Mouse (Mus musculus) small intestine, adult 2 months (tissue): ENCODE results near the gene Gm6034. TPM values are rescaled to one million over a fixed set of nuclear protein-coding genes. Genes with fewer than 3 reads are reported as not detected.
A peak's percentile ranks its signal among the peaks of the same experiment; 100 is the strongest.
"Not testable (repeated sequence)": the region's sequence is repeated elsewhere in the genome, so short reads cannot be mapped to it uniquely, and the experiment has no call there.

Experiments used
- H3K27ac ChIP-seq: fragments of 200-500 bp; 2 replicates; pipeline ENCODE4 v1.5.1; 2012; ENCODE audit warnings: low read depth, low read length, control low read depth, inconsistent platforms; ENCODE audit not compliant: insufficient read depth
- H3K27me3 ChIP-seq: fragments of 200-500 bp; 2 replicates; pipeline ENCODE4 v1.6.1; 2012; ENCODE audit warnings: mild to moderate bottlenecking, moderate library complexity, low read length, inconsistent platforms; ENCODE audit not compliant: control insufficient read depth, insufficient read depth
- H3K36me3 ChIP-seq: fragments of 200-500 bp; 2 replicates; pipeline ENCODE4 v1.6.1; 2012; ENCODE audit warnings: mild to moderate bottlenecking, low read length, control low read depth, inconsistent platforms; ENCODE audit not compliant: control insufficient read depth, insufficient read depth
- H3K4me1 ChIP-seq: fragments of 200-500 bp; 2 replicates; pipeline ENCODE4 v1.6.1; 2012; ENCODE audit warnings: low read length, inconsistent platforms, mixed read lengths; ENCODE audit not compliant: control insufficient read depth, insufficient read depth, insufficient read length
- H3K4me3 ChIP-seq: fragments of 200-500 bp; 2 replicates; pipeline ENCODE4 v1.5.1; 2012; ENCODE audit warnings: low read depth, mild to moderate bottlenecking, control low read depth, inconsistent platforms, low read length, moderate library complexity
- CTCF ChIP-seq: fragments of 200-500 bp; IDR thresholded peaks from 2 replicates; pipeline ENCODE4 v1.5.1; 2012; ENCODE audit warnings: low read depth, mild to moderate bottlenecking, control low read depth, inconsistent platforms, low read length, moderate library complexity, mixed read lengths; ENCODE audit not compliant: insufficient replicate concordance, insufficient read length; ENCODE audit errors: extremely low read depth
- POLR2A ChIP-seq: fragments of 200-500 bp; IDR thresholded peaks from 2 replicates; pipeline ENCODE4 v1.6.1; 2012; ENCODE audit warnings: low read depth, mild to moderate bottlenecking, control low read depth, inconsistent platforms, low read length, moderate library complexity
- WGBS: fragments of 180-500 bp; shearing (Covaris S2); methylation state at CpG from one replicate; pipeline ENCODE4 v1.1.7; 2018; 5-methylcytosine and 5-hydroxymethylcytosine counted together
- polyA plus RNA-seq: library from polyadenylated mRNA; depleted of rRNA; stranded (reverse); fragments of >200 nt; gene quantifications from 2 replicates; pipeline ENCODE4 v1.2.3, GENCODE M21; 2012

Gene Gm6034
- polyA plus RNA-seq, 1 experiment, result not detected

GRCm38 (mm10) chr17:36022922-36023321 lies 19.8 kb upstream of the Gm6034 start:
- Histone ChIP-seq H3K27me3 (no peaks in the 10 kb centered on the region), H3K4me1 (peaks cover 22% of the 10 kb centered on the region), H3K36me3 (no peaks in the 10 kb centered on the region), H3K27ac (peak overlapping the region; percentile 62), H3K4me3 (no peak overlapping the region)
- WGBS, result 92% methylated on average over 6 of the region's 6 CpGs
- TF ChIP-seq CTCF, result no peak
- TF ChIP-seq POLR2A, result no peak

- 38% methylated on average over 9 of the region's 9 CpGs for WGBS
- TF ChIP-seq POLR2A (no peak; the same call in 1 of the 2 replicates), CTCF (no peak)
- Histone ChIP-seq H3K36me3 (no peaks in the 10 kb centered on the region), H3K27ac (peak overlapping the region; percentile 88), H3K4me3 (no peak overlapping the region), H3K4me1 (peaks cover 22% of the 10 kb centered on the region), H3K27me3 (no peaks in the 10 kb centered on the region)
Observed at GRCm38 (mm10) chr17:36023710-36024654, 18.8 kb upstream of the Gm6034 start.

- Histone ChIP-seq H3K27me3 (no peaks in the 10 kb centered on the region), H3K36me3 (peaks cover 4% of the 10 kb centered on the region; the same call in 1 of the 2 replicates), H3K4me3 (no peak overlapping the region), H3K4me1 (peaks cover 20% of the 10 kb centered on the region), H3K27ac (no peak overlapping the region)
- TF ChIP-seq POLR2A (no peak), CTCF (no peak)
- 91% methylated on average over 5 of the region's 5 CpGs for WGBS
Observed at GRCm38 (mm10) chr17:36025197-36025596, 17.6 kb upstream of the Gm6034 start.

GRCm38 (mm10) chr17:36025901-36026300 lies 16.9 kb upstream of the Gm6034 start:
- peaks cover 20% of the 10 kb centered on the region for H3K4me1 ChIP-seq
- 91% methylated on average over 4 of the region's 4 CpGs for WGBS
- no peaks in the 10 kb centered on the region for H3K27me3 ChIP-seq
- H3K4me3 ChIP-seq, result no peak overlapping the region
- TF ChIP-seq POLR2A (no peak), CTCF (no peak)
- peaks cover 7% of the 10 kb centered on the region for H3K36me3 ChIP-seq
- H3K27ac ChIP-seq, result no peak overlapping the region

- no peaks in the 10 kb centered on the region for H3K27me3 ChIP-seq
- 84% methylated on average over 4 of the region's 4 CpGs for WGBS
- no peak overlapping the region for H3K27ac ChIP-seq
- TF ChIP-seq POLR2A (no peak), CTCF (no peak)
- no peak overlapping the region for H3K4me3 ChIP-seq
- H3K36me3 ChIP-seq, result peaks cover 9% of the 10 kb centered on the region
- H3K4me1 ChIP-seq, result peaks cover 16% of the 10 kb centered on the region
Observed at GRCm38 (mm10) chr17:36027663-36028062, 15.1 kb upstream of the Gm6034 start.

- Histone ChIP-seq H3K36me3 (peaks cover 9% of the 10 kb centered on the region), H3K27me3 (no peaks in the 10 kb centered on the region), H3K4me1 (peaks cover 6% of the 10 kb centered on the region), H3K4me3 (no peak overlapping the region), H3K27ac (no peak overlapping the region)
- TF ChIP-seq CTCF (no peak), POLR2A (no peak)
- WGBS, result 90% methylated on average over 7 of the region's 7 CpGs
Observed at GRCm38 (mm10) chr17:36028879-36029619, 13.7 kb upstream of the Gm6034 start.

GRCm38 (mm10) chr17:36030046-36030702 lies 12.6 kb upstream of the Gm6034 start:
- H3K4me1 ChIP-seq, H3K27ac ChIP-seq, H3K27me3 ChIP-seq, H3K36me3 ChIP-seq: not testable (repeated sequence)
- H3K4me3 ChIP-seq, result peak overlapping the region; percentile 72; the same call in 1 of the 2 replicates
- WGBS, result 73% methylated on average over 4 of the region's 4 CpGs

GRCm38 (mm10) chr17:36030703-36031582 lies 11.8 kb upstream of the Gm6034 start:
- Histone ChIP-seq H3K4me3 (peak overlapping the region; percentile 72), H3K27ac (peak overlapping the region; percentile 20; the same call in 1 of the 2 replicates)
- not testable (repeated sequence) for H3K4me1 ChIP-seq, H3K36me3 ChIP-seq, H3K27me3 ChIP-seq
- 69% methylated on average over 8 of the region's 8 CpGs for WGBS
